Mouse (Mus musculus) embryo, embryonic 10.5 days (tissue): ENCODE measurements around the gene Il12rb1.

Experiments used
- DNase-seq: peaks from one replicate; pipeline ENCODE4 v3.0.0-alpha.2; 2015; ENCODE audit warnings: low spot score

Gene Il12rb1

GRCm38 (mm10) chr8:70808239-70808638 is at the start of gene Il12rb1:
TSS of gene Il12rb1 (plus strand) at chr8:70808449.
- no peak for DNase-seq

- DNase-seq: no peak
Measured at GRCm38 (mm10) chr8:70758616-70759561, 49.4 kb upstream of the Il12rb1 start.

- DNase-seq: no peak
Measured at GRCm38 (mm10) chr8:70760350-70760749, 47.9 kb upstream of the Il12rb1 start.

GRCm38 (mm10) chr8:70760775-70761406 is 47.4 kb upstream of the Il12rb1 start, which contains the start of gene Mpv17l2:
TSS of gene Mpv17l2 (minus strand) at chr8:70760946.
- DNase-seq: peak; percentile 99

- no peak for DNase-seq
Measured at GRCm38 (mm10) chr8:70762118-70762517, 46.1 kb upstream of the Il12rb1 start.

GRCm38 (mm10) chr8:70763354-70763753 is 44.9 kb upstream of the Il12rb1 start:
- peak; percentile 74 for DNase-seq

GRCm38 (mm10) chr8:70764026-70764425 is 44.2 kb upstream of the Il12rb1 start:
- no peak for DNase-seq

GRCm38 (mm10) chr8:70764676-70765075 is 43.6 kb upstream of the Il12rb1 start:
- DNase-seq: no peak

- no peak for DNase-seq
Measured at GRCm38 (mm10) chr8:70765329-70765728, 42.9 kb upstream of the Il12rb1 start.

GRCm38 (mm10) chr8:70765838-70766570 is 42.2 kb upstream of the Il12rb1 start:
- DNase-seq: peak; percentile 56

- peak; percentile 81 for DNase-seq
Measured at GRCm38 (mm10) chr8:70766571-70767440, 41.4 kb upstream of the Il12rb1 start.

GRCm38 (mm10) chr8:70767503-70767902 is 40.7 kb upstream of the Il12rb1 start:
- no peak for DNase-seq

GRCm38 (mm10) chr8:70768231-70768776 is 39.9 kb upstream of the Il12rb1 start:
- DNase-seq: no peak

GRCm38 (mm10) chr8:70768956-70769355 is 39.3 kb upstream of the Il12rb1 start:
- DNase-seq: no peak

- DNase-seq: peak; percentile 97
Measured at GRCm38 (mm10) chr8:70769359-70769758, 38.9 kb upstream of the Il12rb1 start.

GRCm38 (mm10) chr8:70769858-70770257 is 38.4 kb upstream of the Il12rb1 start:
- no peak for DNase-seq

- DNase-seq: no peak
Measured at GRCm38 (mm10) chr8:70770748-70771147, 37.5 kb upstream of the Il12rb1 start.

GRCm38 (mm10) chr8:70771217-70771616 is 37.0 kb upstream of the Il12rb1 start:
- DNase-seq: no peak

- DNase-seq: no peak
Measured at GRCm38 (mm10) chr8:70772075-70772474, 36.2 kb upstream of the Il12rb1 start.

- DNase-seq: no peak
Measured at GRCm38 (mm10) chr8:70772890-70773289, 35.4 kb upstream of the Il12rb1 start.

- DNase-seq: no peak
Measured at GRCm38 (mm10) chr8:70773410-70773809, 34.8 kb upstream of the Il12rb1 start.
